Mouse (Mus musculus): ENCODE data around the gene Arf3.

Arf3 gene

GRCm38 (mm10) chr15:98727443-98728321 lies 35.3 kb downstream of the Arf3 start, which contains the start of gene Fkbp11:
Fkbp11 (minus strand) TSS chr15:98728198.
- intact Hi-C loops (cut with DNase I): loop anchor here (5.0 kb wide), 1 partner anchor 65 kb away; no protein-coding TSS in a partner anchor

GRCm38 (mm10) chr15:98726746-98727145 lies 36.3 kb downstream of the Arf3 start:
- intact Hi-C loops (cut with DNase I): loop anchor here (5.0 kb wide), 1 partner anchor 66 kb away; no protein-coding TSS in a partner anchor

GRCm38 (mm10) chr15:98726079-98726478 lies 36.9 kb downstream of the Arf3 start:
- intact Hi-C loops (cut with DNase I): loop anchor here (5.0 kb wide), 1 partner anchor 66 kb away; no protein-coding TSS in a partner anchor

GRCm38 (mm10) chr15:98724441-98724840 lies 38.6 kb downstream of the Arf3 start:
- intact Hi-C loops (cut with DNase I): no loop called here

GRCm38 (mm10) chr15:98722854-98723253 lies 40.2 kb downstream of the Arf3 start:
- intact Hi-C loops (cut with DNase I): no loop called here

- intact Hi-C loops (cut with DNase I): no loop called here
Observed at GRCm38 (mm10) chr15:98722191-98722590, 40.8 kb downstream of the Arf3 start.

GRCm38 (mm10) chr15:98717301-98717700 lies 45.7 kb downstream of the Arf3 start:
- intact Hi-C loops (cut with DNase I): no loop called here

- intact Hi-C loops (cut with DNase I): loop anchor here (5.0 kb wide), 1 partner anchor 83 kb away; no protein-coding TSS in a partner anchor
Observed at GRCm38 (mm10) chr15:98714230-98714652, 48.8 kb downstream of the Arf3 start.

GRCm38 (mm10) chr15:98710442-98710841 lies 52.6 kb downstream of the Arf3 start:
- intact Hi-C loops (cut with DNase I): loop anchor here (5.0 kb wide), 1 partner anchor 87 kb away; no protein-coding TSS in a partner anchor

GRCm38 (mm10) chr15:98707766-98708372 lies 55.1 kb downstream of the Arf3 start, which contains the start of gene Ccdc65:
Ccdc65 (plus strand) TSS chr15:98708207.
- intact Hi-C loops (cut with DNase I): no loop called here

GRCm38 (mm10) chr15:98704312-98704711 lies 58.7 kb downstream of the Arf3 start:
- intact Hi-C loops (cut with DNase I): no loop called here

- intact Hi-C loops (cut with DNase I): loop anchor here (2.0 kb wide), 1 partner anchor 35 kb away; no protein-coding TSS in a partner anchor
Observed at GRCm38 (mm10) chr15:98699190-98700105, 63.6 kb downstream of the Arf3 start.

- intact Hi-C loops (cut with DNase I): no loop called here
Observed at GRCm38 (mm10) chr15:98696216-98696615, 66.8 kb downstream of the Arf3 start.

- intact Hi-C loops (cut with DNase I): no loop called here
Observed at GRCm38 (mm10) chr15:98695726-98696125, 67.3 kb downstream of the Arf3 start.

- intact Hi-C loops (cut with DNase I): no loop called here
Observed at GRCm38 (mm10) chr15:98692171-98692715, 70.8 kb downstream of the Arf3 start.

GRCm38 (mm10) chr15:98691486-98692147 lies 71.4 kb downstream of the Arf3 start:
- intact Hi-C loops (cut with DNase I): no loop called here

GRCm38 (mm10) chr15:98689682-98690081 lies 73.3 kb downstream of the Arf3 start:
- intact Hi-C loops (cut with DNase I): no loop called here
